Mouse (Mus musculus) embryonic facial prominence, embryonic 14.5 days (tissue): ENCODE measurements at regions not wholly inside any gene's neighbourhood (a gene's known extent, or its start where the extent isn't known, plus 50 kb on each side); places are given as distances from the start of the nearest gene placed in this dataset.
A peak's percentile ranks its signal among the peaks of the same experiment; 100 is the strongest.
"Not testable (repeated sequence)": the region's sequence is repeated elsewhere in the genome, so short reads cannot be mapped to it uniquely, and the experiment has no call there.

Source experiments
- ATAC-seq: fragments of 200-750 bp; cut with Nextera tagmentation; 2 replicates; pipeline ENCODE4 v1.8.0; 2017; ENCODE audit warnings: low read depth, moderate number of reproducible peaks, moderate TSS enrichment
- DNase-seq: peaks from one replicate; pipeline ENCODE4 v3.0.0-alpha.2; 2015; ENCODE audit warnings: low spot score
- H3K27ac ChIP-seq: fragments of 300-500 bp; sonication (generic); replicated peaks from 2 replicates; pipeline ENCODE4 v1.5.1; 2014; ENCODE audit warnings: low read depth, mild to moderate bottlenecking, low read length, moderate library complexity
- H3K27me3 ChIP-seq: fragments of 300-500 bp; sonication (generic); replicated peaks from 2 replicates; pipeline ENCODE4 v1.6.1; 2014; ENCODE audit warnings: low read length; ENCODE audit not compliant: control insufficient read depth, insufficient read depth
- H3K36me3 ChIP-seq: fragments of 300-500 bp; sonication (generic); 2 replicates; pipeline ENCODE4 v1.6.1; 2014; ENCODE audit warnings: low read length, mixed read lengths; ENCODE audit not compliant: control insufficient read depth, insufficient read depth
- H3K4me1 ChIP-seq: fragments of 300-500 bp; sonication (generic); 2 replicates; pipeline ENCODE4 v1.6.1; 2014; ENCODE audit warnings: antibody characterized with exemption, low read length; ENCODE audit not compliant: control insufficient read depth, insufficient read depth
- H3K4me2 ChIP-seq: fragments of 300-500 bp; sonication (generic); 2 replicates; pipeline ENCODE4 v1.6.1; 2014; ENCODE audit warnings: low read depth, mild to moderate bottlenecking, low read length, moderate library complexity, mixed read lengths
- H3K4me3 ChIP-seq: fragments of 300-500 bp; sonication (generic); 2 replicates; pipeline ENCODE4 v1.5.1; 2014; ENCODE audit warnings: low read depth, mild to moderate bottlenecking, low read length
- H3K9ac ChIP-seq: fragments of 300-500 bp; sonication (generic); 2 replicates; pipeline ENCODE4 v1.6.1; 2014; ENCODE audit warnings: low read depth, mild to moderate bottlenecking, low read length, moderate library complexity, mixed read lengths
- H3K9me3 ChIP-seq: fragments of 300-500 bp; sonication (generic); 2 replicates; pipeline ENCODE4 v1.6.1; 2016; ENCODE audit warnings: low read length; ENCODE audit not compliant: control insufficient read depth
- WGBS: fragments of 180-500 bp; shearing (Covaris S2); extraction: QIAGEN DNeasy Blood & Tissue Kit; methylation state at CpG from one replicate; pipeline ENCODE4 v1.1.7; 2014; 5-methylcytosine and 5-hydroxymethylcytosine counted together

DNA sequence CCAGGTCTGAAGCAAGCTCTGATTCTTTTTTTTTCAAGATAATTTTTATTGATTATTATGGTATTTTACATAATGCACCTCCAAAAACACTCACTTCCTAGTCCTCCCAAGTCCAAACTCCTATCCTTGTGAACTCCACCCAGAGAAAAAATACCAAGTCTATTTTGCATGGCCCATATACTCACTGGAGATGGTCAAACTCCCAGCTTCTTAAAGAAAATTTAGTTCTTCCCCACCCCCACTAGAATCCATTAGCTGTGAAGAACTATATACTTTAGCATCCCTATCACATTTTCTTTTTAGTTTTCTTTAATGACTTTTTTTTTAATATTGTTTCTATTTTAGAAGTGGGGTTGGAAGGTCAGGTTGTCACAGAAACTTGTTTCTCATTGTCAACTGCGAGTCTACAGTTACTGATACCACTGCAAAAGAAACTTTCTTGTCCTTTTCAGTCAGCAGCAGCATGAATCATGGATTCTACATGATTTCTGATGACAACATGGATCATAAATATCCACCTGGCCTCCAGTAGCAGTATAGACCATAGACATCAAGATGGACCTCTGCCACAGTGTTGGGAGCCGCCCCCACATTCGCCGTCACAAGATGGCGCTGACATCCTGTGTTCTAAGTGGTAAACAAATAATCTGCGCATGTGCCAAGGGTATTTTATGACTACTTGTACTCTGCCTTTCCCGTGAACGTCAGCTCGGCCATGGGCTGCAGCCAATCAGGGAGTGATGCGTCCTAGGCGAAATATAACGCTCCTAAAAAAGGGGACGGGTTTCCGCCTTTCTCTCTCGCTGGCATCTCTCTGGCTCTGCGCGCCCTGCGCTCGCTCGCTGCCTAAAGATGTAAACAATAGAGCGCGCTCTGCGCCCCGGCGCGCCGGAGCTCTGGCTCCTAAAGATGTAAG lies 69.0 kb downstream of the Pgr15l start:
- ATAC-seq, H3K27ac ChIP-seq, H3K4me1 ChIP-seq, H3K9me3 ChIP-seq, H3K9ac ChIP-seq, H3K36me3 ChIP-seq, H3K27me3 ChIP-seq: not testable (repeated sequence)
- Histone ChIP-seq H3K4me2 (peak overlapping the region; percentile 41; the same call in 1 of the 2 replicates), H3K4me3 (peak overlapping the region; percentile 23)
- 36% methylated on average over 14 of the region's 27 CpGs for WGBS
- DNase-seq, result peak; percentile 1

DNA sequence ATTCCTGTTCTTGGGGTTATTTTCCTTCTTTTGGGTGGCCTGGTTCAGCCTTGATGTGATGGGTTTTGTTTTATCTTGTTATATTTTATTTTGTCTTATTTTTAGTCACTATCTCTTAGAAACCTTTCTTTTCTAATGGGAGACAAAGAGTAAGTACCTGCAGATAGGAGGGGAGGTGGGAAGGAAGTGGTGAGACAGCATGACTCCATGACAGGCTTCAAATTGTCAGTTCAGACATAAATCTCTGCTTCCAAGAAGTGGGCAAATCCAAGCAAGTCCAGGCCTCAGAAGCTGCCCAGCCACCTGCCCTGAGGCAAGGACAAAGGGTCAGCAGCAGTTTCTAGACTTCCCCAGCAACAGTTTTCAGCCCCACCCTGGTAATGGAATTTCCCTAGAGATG lies 69.8 kb downstream of the Pgr15l start:
- DNase-seq, result no peak

DNA sequence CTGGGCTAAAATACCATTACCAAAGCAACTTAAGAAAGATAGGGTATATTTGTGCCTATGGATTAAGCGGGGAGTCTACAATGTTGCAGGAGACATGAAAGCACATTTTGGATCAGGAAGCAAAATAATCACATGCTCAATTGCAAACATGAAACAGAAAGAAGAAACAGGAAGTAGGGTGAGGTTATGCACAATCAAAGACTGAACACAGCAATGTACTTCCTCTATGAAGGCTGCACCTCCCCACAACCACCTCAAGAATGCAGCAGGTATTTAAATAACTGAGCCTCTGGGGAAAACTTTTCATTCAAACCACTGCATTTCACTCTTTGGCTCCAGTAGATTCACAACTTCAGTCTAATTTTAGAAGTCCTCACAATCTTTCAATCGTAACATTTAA lies 83.8 kb downstream of the Pgr15l start:
- DNase-seq, result no peak
- ATAC-seq, result no peak
- H3K9ac ChIP-seq, result no peak overlapping the region
- H3K4me2 ChIP-seq, result no peak overlapping the region
- no peaks in the 10 kb centered on the region for H3K4me1 ChIP-seq
- H3K27me3 ChIP-seq, result no peaks in the 10 kb centered on the region
- no peak overlapping the region for H3K4me3 ChIP-seq
- WGBS, result 82% methylated on average over 2 of the region's 2 CpGs
- no peaks in the 10 kb centered on the region for H3K36me3 ChIP-seq
- no peaks in the 10 kb centered on the region for H3K9me3 ChIP-seq
- H3K27ac ChIP-seq, result no peak overlapping the region

More for the DNA sequence above, 69.8 kb downstream of the Pgr15l start:
- Histone ChIP-seq H3K27ac (no peak overlapping the region), H3K4me2 (peak overlapping the region; percentile 41), H3K27me3 (no peaks in the 10 kb centered on the region), H3K36me3 (no peaks in the 10 kb centered on the region), H3K4me3 (peak overlapping the region; percentile 23), H3K9me3 (no peaks in the 10 kb centered on the region), H3K4me1 (no peaks in the 10 kb centered on the region), H3K9ac (peak overlapping the region; percentile 8; the same call in 1 of the 2 replicates)
- no peak for ATAC-seq
